Mouse (Mus musculus) liver, embryonic 16.5 days (tissue): ENCODE measurements around the gene Gm20708. TPM values are rescaled to one million over a fixed set of nuclear protein-coding genes. Genes with fewer than 3 reads are reported as not detected.
"Not testable (repeated sequence)": the region's sequence is repeated elsewhere in the genome, so short reads cannot be mapped to it uniquely, and the experiment has no call there.

Experiments
- ATAC-seq: fragments of 200-750 bp; cut with Nextera tagmentation; 2 replicates; pipeline ENCODE4 v1.8.0; 2017; ENCODE audit warnings: low read depth, mild to moderate bottlenecking, moderate number of reproducible peaks, moderate library complexity
- H3K27ac ChIP-seq: fragments of 300-500 bp; sonication (generic); 2 replicates; pipeline ENCODE4 v1.5.1; 2014; ENCODE audit warnings: mild to moderate bottlenecking, low read length
- H3K27me3 ChIP-seq: fragments of 300-500 bp; sonication (generic); 2 replicates; pipeline ENCODE4 v1.6.1; 2014; ENCODE audit warnings: low read depth, low read length, mixed read lengths; ENCODE audit not compliant: control insufficient read depth, insufficient read depth
- H3K36me3 ChIP-seq: fragments of 300-500 bp; sonication (generic); 2 replicates; pipeline ENCODE4 v1.6.1; 2014; ENCODE audit warnings: mild to moderate bottlenecking; ENCODE audit not compliant: control insufficient read depth, insufficient read depth
- H3K4me1 ChIP-seq: fragments of 300-500 bp; sonication (generic); 2 replicates; pipeline ENCODE4 v1.6.1; 2014; ENCODE audit warnings: low read depth, low read length, mixed read lengths; ENCODE audit not compliant: control insufficient read depth
- H3K4me2 ChIP-seq: fragments of 300-500 bp; sonication (generic); 2 replicates; pipeline ENCODE4 v1.6.1; 2014; ENCODE audit warnings: low read depth, low read length, mixed read lengths
- H3K4me3 ChIP-seq: fragments of 300-500 bp; sonication (generic); 2 replicates; pipeline ENCODE4 v1.5.1; 2014; ENCODE audit warnings: low read depth, mild to moderate bottlenecking, low read length
- H3K9ac ChIP-seq: fragments of 300-500 bp; sonication (generic); 2 replicates; pipeline ENCODE4 v1.6.1; 2014; ENCODE audit warnings: low read depth, low read length
- H3K9me3 ChIP-seq: fragments of 300-500 bp; sonication (generic); replicated peaks from 2 replicates; pipeline ENCODE4 v1.6.1; 2016; ENCODE audit warnings: low read length; ENCODE audit not compliant: control insufficient read depth
- WGBS: fragments of 180-500 bp; shearing (Covaris S2); extraction: QIAGEN DNeasy Blood & Tissue Kit; methylation state at CpG from one replicate; pipeline ENCODE4 v1.1.7; 2014; ENCODE audit not compliant: insufficient replicate concordance; 5-methylcytosine and 5-hydroxymethylcytosine counted together
- polyA plus RNA-seq: library from polyadenylated mRNA; unstranded; fragments of >200 nt; fragmentation: Nextera tagmentation; extraction: Ambion mirVana; gene quantifications from 2 replicates; pipeline ENCODE4 v1.2.1, GENCODE M21; 2015

Gm20708 gene
- polyA plus RNA-seq, 1 experiment from 2014 or later = 0.38 TPM

- 77% methylated on average over 6 of the region's 6 CpGs for WGBS
- peaks cover 66% of the 10 kb centered on the region for H3K36me3 ChIP-seq
- no peaks in the 10 kb centered on the region for H3K9me3 ChIP-seq
- peaks cover 34% of the 10 kb centered on the region for H3K4me1 ChIP-seq
- no peak overlapping the region for H3K4me3 ChIP-seq
- H3K27ac ChIP-seq = peak overlapping the region; percentile 15; the same call in 1 of the 2 replicates
- no peaks in the 10 kb centered on the region for H3K27me3 ChIP-seq
- no peak overlapping the region for H3K4me2 ChIP-seq
- no peak for ATAC-seq
- H3K9ac ChIP-seq = no peak overlapping the region
Measured at GRCm38 (mm10) chr11:117814704-117815366, 5.4 kb downstream of the Gm20708 start.

DNA sequence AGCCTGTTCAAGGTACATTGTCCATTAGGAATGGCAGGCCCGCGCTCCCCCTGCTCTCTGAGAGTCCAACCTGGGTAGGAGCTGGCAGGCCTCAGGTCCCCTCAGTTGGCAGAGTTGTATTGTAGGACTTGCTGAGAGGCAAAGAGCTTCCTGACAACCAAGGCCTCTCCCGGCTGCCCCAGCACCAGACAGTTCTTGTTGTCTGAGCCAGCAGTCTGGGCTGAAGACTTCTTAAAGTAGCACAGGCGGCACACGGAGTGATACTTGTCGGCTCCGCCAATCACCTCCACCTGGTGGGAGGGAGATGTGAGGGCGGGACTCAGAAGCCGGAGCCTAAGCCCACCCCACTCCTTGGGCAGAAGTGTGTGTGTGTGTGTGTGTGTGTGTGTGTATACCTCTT lies 6.4 kb downstream of the Gm20708 start:
- Histone ChIP-seq H3K4me1 (peaks cover 26% of the 10 kb centered on the region), H3K36me3 (peaks cover 75% of the 10 kb centered on the region)
- not testable (repeated sequence) for ATAC-seq, H3K9me3 ChIP-seq, H3K4me3 ChIP-seq, H3K4me2 ChIP-seq, H3K27me3 ChIP-seq, H3K9ac ChIP-seq, H3K27ac ChIP-seq
- 77% methylated on average over 9 of the region's 9 CpGs for WGBS

DNA sequence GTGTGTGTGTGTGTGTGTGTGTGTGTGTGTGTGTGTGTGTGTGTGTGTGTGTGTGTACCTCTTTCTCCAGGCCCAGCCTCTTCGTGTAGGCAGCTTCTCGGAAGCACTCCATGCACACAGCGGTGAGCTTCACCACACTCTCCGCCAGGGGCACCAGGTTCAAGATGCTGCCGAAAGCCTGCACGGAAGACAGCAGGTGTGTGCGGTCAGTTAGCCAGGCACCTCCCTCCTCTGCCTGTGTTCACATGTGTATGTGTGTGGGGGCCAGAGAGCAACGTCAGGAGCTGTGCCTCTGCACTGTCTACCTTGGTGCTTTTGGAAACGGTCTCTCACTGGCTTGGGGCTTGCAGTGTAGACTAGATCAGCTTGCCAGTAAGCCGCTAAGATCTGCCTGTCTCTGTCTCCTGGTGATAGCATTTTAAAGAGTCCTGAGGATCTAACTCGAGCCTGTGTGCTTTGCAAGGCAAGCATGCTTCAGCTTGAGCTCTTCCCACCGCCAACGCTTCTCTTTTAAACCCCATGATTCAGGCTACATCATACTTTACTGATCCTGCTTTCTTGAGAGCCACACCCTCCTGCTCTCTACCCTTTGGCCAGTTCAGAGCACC lies 7.0 kb downstream of the Gm20708 start:
- peaks cover 20% of the 10 kb centered on the region for H3K4me1 ChIP-seq
- no peaks in the 10 kb centered on the region for H3K9me3 ChIP-seq
- H3K27ac ChIP-seq = no peak overlapping the region
- peaks cover 76% of the 10 kb centered on the region for H3K36me3 ChIP-seq
- 79% methylated on average over 13 of the region's 13 CpGs for WGBS
- no peak overlapping the region for H3K4me2 ChIP-seq
- H3K9ac ChIP-seq = no peak overlapping the region
- H3K27me3 ChIP-seq = no peaks in the 10 kb centered on the region
- H3K4me3 ChIP-seq = no peak overlapping the region
- no peak for ATAC-seq

DNA sequence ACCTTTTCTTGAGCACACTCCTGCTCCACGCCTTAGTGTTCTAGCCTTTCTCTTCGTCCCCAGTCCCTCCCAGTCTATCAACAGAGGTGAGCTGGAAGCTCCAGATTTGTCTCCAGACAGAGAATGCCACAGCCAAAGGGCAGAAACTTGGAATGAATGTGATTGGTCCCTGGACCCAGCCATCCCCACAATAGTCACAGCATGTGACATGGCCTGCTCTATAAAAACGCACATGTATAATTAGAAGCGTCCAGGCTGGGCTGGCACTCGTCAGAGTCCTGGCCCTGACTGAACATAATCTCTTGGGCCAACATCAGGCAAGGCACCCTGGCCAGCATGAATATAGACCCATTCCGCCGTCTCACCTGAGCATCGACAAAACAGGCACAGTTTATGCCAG lies 9.6 kb downstream of the Gm20708 start:
- peaks cover 75% of the 10 kb centered on the region for H3K36me3 ChIP-seq
- ATAC-seq = no peak
- H3K9me3 ChIP-seq = no peaks in the 10 kb centered on the region
- H3K4me1 ChIP-seq = peaks cover 24% of the 10 kb centered on the region
- H3K27me3 ChIP-seq = no peaks in the 10 kb centered on the region
- H3K4me3 ChIP-seq = no peak overlapping the region
- H3K27ac ChIP-seq = no peak overlapping the region
- 76% methylated on average over 8 of the region's 8 CpGs for WGBS
- no peak overlapping the region for H3K4me2 ChIP-seq
- H3K9ac ChIP-seq = no peak overlapping the region

- no peak overlapping the region for H3K27ac ChIP-seq
- H3K36me3 ChIP-seq = peaks cover 65% of the 10 kb centered on the region
- H3K27me3 ChIP-seq = no peaks in the 10 kb centered on the region
- no peak for ATAC-seq
- H3K4me3 ChIP-seq = no peak overlapping the region
- no peak overlapping the region for H3K4me2 ChIP-seq
- H3K9ac ChIP-seq = no peak overlapping the region
- peaks cover 25% of the 10 kb centered on the region for H3K4me1 ChIP-seq
- H3K9me3 ChIP-seq = no peaks in the 10 kb centered on the region
- WGBS = 92% methylated on average over 7 of the region's 7 CpGs
Measured at GRCm38 (mm10) chr11:117820173-117820572, 10.7 kb downstream of the Gm20708 start.

DNA sequence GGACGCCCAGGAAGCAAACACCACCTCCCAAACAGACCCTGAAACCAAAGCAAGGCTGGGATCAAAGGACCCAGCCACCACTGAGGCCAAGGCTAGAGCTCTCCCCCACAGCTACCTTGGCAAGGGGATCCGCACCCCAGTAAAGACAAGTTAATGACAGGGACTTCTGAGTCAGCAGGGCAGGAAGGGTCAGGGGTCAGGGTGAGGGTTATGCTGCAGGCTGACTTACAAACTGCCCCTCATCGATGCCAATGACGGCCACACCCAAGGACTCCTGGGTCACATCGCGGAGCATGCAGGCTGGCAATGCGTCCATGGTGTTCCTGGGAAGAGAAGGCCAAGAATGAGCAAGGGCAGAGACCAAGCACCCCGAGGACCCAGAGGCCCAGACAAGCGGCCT lies 12.4 kb downstream of the Gm20708 start:
- Histone ChIP-seq H3K4me1 (peaks cover 29% of the 10 kb centered on the region), H3K9ac (no peak overlapping the region), H3K27ac (no peak overlapping the region), H3K9me3 (no peaks in the 10 kb centered on the region), H3K4me3 (no peak overlapping the region), H3K27me3 (no peaks in the 10 kb centered on the region), H3K4me2 (no peak overlapping the region), H3K36me3 (peaks cover 53% of the 10 kb centered on the region)
- ATAC-seq = no peak
- 82% methylated on average over 9 of the region's 9 CpGs for WGBS

GRCm38 (mm10) chr11:117822728-117823241 lies 13.3 kb downstream of the Gm20708 start:
- H3K9me3 ChIP-seq = no peaks in the 10 kb centered on the region
- H3K36me3 ChIP-seq = peaks cover 44% of the 10 kb centered on the region
- H3K27me3 ChIP-seq = no peaks in the 10 kb centered on the region
- no peak overlapping the region for H3K9ac ChIP-seq
- H3K4me3 ChIP-seq = no peak overlapping the region
- no peak overlapping the region for H3K27ac ChIP-seq
- 87% methylated on average over 7 of the region's 7 CpGs for WGBS
- peaks cover 37% of the 10 kb centered on the region for H3K4me1 ChIP-seq
- no peak for ATAC-seq
- H3K4me2 ChIP-seq = no peak overlapping the region

- Histone ChIP-seq H3K9ac (no peak overlapping the region), H3K27me3 (no peaks in the 10 kb centered on the region), H3K4me3 (no peak overlapping the region), H3K9me3 (no peaks in the 10 kb centered on the region), H3K36me3 (peaks cover 38% of the 10 kb centered on the region), H3K4me2 (peak overlapping the region; percentile 77), H3K4me1 (peaks cover 43% of the 10 kb centered on the region), H3K27ac (no peak overlapping the region)
- 82% methylated on average over 6 of the region's 6 CpGs for WGBS
- no peak for ATAC-seq
Measured at GRCm38 (mm10) chr11:117823411-117823810, 13.9 kb downstream of the Gm20708 start.
